Mouse (Mus musculus): ENCODE measurements around the gene Nsun7. TPM values are rescaled to one million over a fixed set of nuclear protein-coding genes. Genes with fewer than 3 reads are reported as not detected.

Gene Nsun7
- polyA plus RNA-seq (2015; fragmentation: Nextera tagmentation; extraction: Ambion mirVana): 2.1 and 2.6 TPM in 2 replicates

DNA sequence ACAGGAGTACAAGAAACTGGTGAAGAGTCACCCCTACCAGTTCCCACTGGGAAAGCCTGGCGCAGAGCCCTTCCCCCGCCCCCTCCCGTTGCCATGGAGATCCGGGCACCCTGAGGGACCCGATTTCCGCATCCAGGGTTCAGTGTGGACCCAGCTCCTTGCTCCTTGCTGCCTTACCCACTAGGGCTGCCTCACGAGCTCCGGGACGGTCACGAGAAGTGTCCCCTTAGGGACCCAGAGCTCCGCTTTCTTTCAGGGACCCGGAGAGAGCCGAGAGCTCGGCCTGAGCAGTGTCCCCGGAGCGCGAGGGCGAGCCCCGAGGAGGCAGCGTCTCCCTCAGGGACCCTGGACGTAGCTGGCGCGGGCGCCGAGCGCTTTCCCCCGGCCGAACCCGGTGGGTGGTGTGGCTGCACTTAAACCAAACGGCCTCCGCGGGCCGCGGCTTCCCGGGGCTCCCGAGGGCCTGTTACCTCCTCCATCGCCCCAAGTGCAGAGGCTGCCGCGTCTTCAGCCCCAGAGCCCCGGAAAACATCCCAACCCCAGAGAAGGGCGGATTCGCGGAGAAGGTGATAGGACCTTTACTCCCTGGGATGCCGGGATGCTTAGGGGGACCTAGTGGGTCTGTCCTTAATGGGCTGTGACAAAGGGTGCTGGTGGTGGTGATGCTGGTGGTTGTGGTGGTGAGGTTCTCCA is at the start of gene Nsun7:
Gene Nsun7, plus strand, starts transcription at position 142 of the 693 bp plus-strand sequence.
- no peaks in the 10 kb centered on the region for H3K9me3 ChIP-seq
- peak within 1 kb of the TSS; percentile 74 for H3K27ac ChIP-seq (replicated peaks)
- H3K36me3 ChIP-seq: no peaks in the 10 kb centered on the region
- peak within 1 kb of the TSS; percentile 64 for H3K4me3 ChIP-seq
- H3K9ac ChIP-seq: peak within 1 kb of the TSS; percentile 80
- H3K27me3 ChIP-seq: no peaks in the 10 kb centered on the region
- under 1% methylated on average over 44 of the region's 44 CpGs for WGBS
- H3K4me2 ChIP-seq: peak within 1 kb of the TSS; percentile 82
- ATAC-seq (ENCODE audit: low FRiP score, low read depth): peak; percentile 87
- H3K4me1 ChIP-seq (replicated peaks): peaks cover 3% of the 10 kb centered on the region

DNA sequence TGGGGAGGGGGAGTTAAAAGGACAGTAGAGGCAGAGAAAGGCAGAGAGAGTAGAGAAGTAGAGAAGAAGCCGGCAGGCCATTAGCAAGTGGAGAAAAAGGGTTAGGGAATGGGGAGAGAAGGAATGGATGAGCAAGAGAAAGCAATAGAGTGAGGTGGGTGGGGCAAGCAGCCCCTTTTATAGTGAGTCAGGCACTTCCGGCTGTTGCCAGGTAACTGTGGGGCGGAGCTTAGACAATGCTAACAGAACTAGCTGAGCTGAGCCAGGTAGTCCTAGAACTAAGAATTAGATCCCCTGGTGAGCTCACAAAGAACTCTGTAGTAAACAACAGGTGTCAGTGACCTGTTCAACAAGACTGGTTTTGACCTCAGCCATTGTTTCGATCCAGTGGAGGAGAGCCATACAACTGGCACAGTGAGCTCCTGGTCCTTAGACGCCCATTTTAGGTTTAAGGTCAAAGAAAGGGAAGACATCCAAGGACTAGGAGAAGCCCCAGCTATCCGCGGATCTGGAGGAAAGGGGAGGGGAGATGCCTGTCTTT is 45.2 kb upstream of the Nsun7 start:
- ATAC-seq (ENCODE audit: low FRiP score, low read depth): no peak
- 51% methylated on average over 7 of the region's 7 CpGs for WGBS
- H3K27ac ChIP-seq (replicated peaks): no peak overlapping the region
- no peaks in the 10 kb centered on the region for H3K36me3 ChIP-seq
- no peak overlapping the region for H3K9ac ChIP-seq
- no peaks in the 10 kb centered on the region for H3K9me3 ChIP-seq
- H3K4me3 ChIP-seq: no peak overlapping the region
- no peak overlapping the region for H3K4me2 ChIP-seq
- H3K27me3 ChIP-seq: no peaks in the 10 kb centered on the region
- H3K4me1 ChIP-seq (replicated peaks): peaks cover 9% of the 10 kb centered on the region

DNA sequence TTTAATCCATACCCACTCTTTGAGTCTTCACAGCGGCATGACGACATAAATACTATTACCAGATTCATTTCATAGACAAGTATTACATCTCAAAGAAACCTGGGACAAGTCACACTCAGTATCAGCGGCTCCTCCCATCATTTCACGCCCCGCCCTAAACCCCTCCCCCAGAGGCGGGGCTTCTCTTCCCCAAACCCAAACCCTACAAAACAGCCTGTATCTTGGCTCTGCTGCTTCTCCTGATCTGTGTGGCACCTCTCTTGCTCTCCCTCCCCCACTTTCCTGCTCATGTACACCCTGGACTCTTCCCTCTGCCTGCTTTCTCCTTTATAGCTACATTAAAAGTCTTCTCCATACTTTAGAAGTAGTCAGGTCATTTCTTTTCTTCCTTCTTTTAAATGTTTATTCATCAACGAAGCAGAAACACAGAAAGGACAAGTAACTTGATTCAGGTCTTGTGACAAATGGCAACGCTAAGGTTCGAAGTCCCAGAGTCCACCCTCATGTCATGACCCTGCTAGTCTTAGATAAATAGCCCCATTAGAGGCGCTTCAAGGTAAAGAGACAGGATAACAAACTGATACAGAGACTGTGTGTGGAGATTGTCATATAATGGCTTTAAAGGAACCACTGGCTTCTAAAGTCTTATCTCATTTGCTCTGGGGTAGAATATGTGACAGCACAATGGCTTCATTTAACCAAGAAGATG is 44.0 kb upstream of the Nsun7 start:
- Histone ChIP-seq H3K27me3 (no peaks in the 10 kb centered on the region), H3K36me3 (no peaks in the 10 kb centered on the region), H3K4me2 (no peak overlapping the region), H3K4me3 (no peak overlapping the region), H3K27ac (replicated peaks) (no peak overlapping the region), H3K9ac (no peak overlapping the region), H3K9me3 (no peaks in the 10 kb centered on the region), H3K4me1 (replicated peaks) (peaks cover 17% of the 10 kb centered on the region)
- no peak for ATAC-seq (ENCODE audit: low FRiP score, low read depth)
- 65% methylated on average over 10 of the region's 10 CpGs for WGBS

DNA sequence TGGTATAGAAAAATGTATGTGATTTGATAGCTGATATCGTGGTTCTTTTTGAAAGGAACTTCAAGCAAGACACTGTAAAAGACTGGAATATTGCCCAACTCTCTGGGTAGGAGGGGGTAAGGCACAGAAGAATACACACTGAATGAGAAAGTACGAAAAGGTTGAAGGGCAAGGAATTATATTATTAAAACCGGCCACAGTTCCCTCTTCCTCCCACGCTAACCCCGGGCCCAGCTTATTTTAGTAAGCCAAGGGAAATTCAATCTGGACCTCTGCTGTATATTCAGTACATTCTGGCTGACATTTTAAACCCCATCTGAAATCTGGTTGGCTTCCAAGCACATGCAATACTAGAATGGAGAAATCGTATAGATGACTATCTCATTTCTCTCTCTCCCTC is 40.0 kb upstream of the Nsun7 start:
- 60% methylated on average over 6 of the region's 6 CpGs for WGBS
- H3K4me2 ChIP-seq: no peak overlapping the region
- H3K4me1 ChIP-seq (replicated peaks): peaks cover 17% of the 10 kb centered on the region
- H3K9me3 ChIP-seq: no peaks in the 10 kb centered on the region
- H3K27ac ChIP-seq (replicated peaks): no peak overlapping the region
- no peak overlapping the region for H3K4me3 ChIP-seq
- no peaks in the 10 kb centered on the region for H3K27me3 ChIP-seq
- no peak for ATAC-seq (ENCODE audit: low FRiP score, low read depth)
- H3K36me3 ChIP-seq: no peaks in the 10 kb centered on the region
- H3K9ac ChIP-seq: no peak overlapping the region

DNA sequence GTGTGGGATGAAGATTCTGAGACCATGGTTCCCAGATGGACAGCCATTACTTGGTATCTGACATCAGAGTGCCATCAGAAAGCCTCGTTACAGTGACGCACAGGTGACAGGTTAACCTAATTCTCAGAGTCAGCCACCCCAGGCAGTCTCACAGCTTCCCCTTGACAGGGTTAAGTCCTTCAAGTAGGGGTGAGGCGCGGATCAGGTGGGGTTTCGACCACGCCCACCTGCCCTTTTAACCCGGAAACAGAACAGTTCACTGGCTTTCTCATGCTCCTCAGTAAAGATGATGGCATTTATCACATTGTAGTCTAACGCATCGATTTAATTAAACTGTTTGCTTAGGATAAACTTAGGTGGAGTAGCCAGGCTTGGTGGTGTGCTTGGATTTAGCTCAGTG is 39.1 kb upstream of the Nsun7 start:
- WGBS: 87% methylated on average over 9 of the region's 9 CpGs
- Histone ChIP-seq H3K4me3 (no peak overlapping the region), H3K4me2 (no peak overlapping the region), H3K36me3 (no peaks in the 10 kb centered on the region), H3K9me3 (no peaks in the 10 kb centered on the region), H3K27me3 (no peaks in the 10 kb centered on the region), H3K9ac (no peak overlapping the region), H3K4me1 (replicated peaks) (peaks cover 17% of the 10 kb centered on the region), H3K27ac (replicated peaks) (no peak overlapping the region)
- no peak for ATAC-seq (ENCODE audit: low FRiP score, low read depth)

DNA sequence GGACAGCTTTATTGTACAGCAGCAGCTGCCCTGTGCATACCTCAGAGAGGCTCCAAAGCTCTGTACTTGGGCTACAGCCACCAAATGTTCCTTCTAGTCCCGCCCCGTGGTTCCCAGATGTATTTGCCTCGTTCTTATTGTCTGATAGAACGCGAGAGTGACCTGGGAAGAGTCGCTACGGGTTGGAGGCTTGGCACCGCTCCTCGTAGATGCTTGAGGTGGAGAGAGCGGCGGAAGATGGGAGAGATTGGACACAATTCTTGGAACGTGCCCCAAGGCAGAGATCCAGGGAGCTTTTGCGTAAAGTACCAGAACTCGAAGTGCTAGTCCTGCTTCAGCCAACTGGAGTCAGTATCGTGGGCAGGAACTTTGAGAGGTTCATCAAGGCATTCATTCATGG is 36.8 kb upstream of the Nsun7 start:
- H3K27ac ChIP-seq (replicated peaks): no peak overlapping the region
- ATAC-seq (ENCODE audit: low FRiP score, low read depth): no peak
- WGBS: 94% methylated on average over 15 of the region's 15 CpGs

DNA sequence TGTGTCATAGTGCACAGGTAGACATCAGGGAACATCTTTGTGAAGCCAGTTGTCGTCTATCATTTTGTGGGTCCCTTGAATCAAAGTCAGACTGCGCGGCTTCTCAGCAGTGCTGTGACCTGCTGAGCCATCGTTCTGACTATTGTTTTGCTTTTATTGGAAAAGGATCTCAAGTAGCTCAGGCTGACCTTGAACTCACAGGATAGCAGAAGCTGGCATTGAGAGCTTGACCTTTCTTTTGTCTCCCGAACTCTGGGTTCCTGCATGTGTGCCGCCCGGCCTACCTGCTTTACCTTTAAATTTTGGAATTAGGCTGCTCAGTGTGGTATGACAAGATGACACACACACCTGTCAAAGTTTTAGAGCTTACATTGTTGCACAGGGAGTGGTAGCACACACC is 33.2 kb upstream of the Nsun7 start:
- Histone ChIP-seq H3K4me2 (no peak overlapping the region), H3K4me1 (replicated peaks) (no peaks in the 10 kb centered on the region), H3K27ac (replicated peaks) (no peak overlapping the region), H3K36me3 (no peaks in the 10 kb centered on the region), H3K9ac (no peak overlapping the region), H3K27me3 (no peaks in the 10 kb centered on the region), H3K4me3 (no peak overlapping the region), H3K9me3 (no peaks in the 10 kb centered on the region)
- ATAC-seq (ENCODE audit: low FRiP score, low read depth): no peak
- WGBS: 91% methylated on average over 7 of the region's 7 CpGs

More for the DNA sequence above, 36.8 kb upstream of the Nsun7 start:
- peaks cover 17% of the 10 kb centered on the region for H3K4me1 ChIP-seq (replicated peaks)
- H3K36me3 ChIP-seq: no peaks in the 10 kb centered on the region
- no peak overlapping the region for H3K4me3 ChIP-seq
- H3K27me3 ChIP-seq: no peaks in the 10 kb centered on the region
- no peak overlapping the region for H3K9ac ChIP-seq
- no peaks in the 10 kb centered on the region for H3K9me3 ChIP-seq
- no peak overlapping the region for H3K4me2 ChIP-seq

DNA sequence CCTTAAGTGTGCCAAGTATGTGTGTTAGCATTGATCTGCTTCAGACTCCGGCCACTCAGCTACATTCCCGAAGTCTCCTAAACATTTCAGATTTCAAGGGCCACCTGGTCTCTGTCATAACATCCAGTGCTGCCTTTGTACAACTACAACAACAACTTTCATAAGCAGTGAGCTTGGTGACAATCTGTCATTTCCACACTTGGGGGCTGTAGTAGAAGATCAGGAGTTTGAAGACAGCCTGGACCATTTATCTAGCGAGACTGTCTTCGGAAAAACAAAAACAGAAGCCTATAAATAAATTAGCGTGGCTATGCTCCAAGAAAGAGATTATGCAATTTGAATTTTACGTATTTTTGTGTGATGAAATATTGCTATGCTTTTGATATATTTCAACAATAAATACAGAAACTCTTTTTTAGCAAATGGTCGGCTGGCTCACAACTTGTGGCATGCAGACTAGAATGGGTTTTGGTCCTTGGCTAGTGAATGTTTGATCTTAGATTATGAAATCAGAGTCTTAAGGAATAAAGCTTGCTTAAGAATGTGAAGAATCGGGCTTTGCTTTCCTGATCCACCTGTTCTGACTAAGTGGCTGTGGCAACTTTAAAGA is 27.9 kb upstream of the Nsun7 start:
- no peak for ATAC-seq (ENCODE audit: low FRiP score, low read depth)
- Histone ChIP-seq H3K27ac (replicated peaks) (no peak overlapping the region), H3K36me3 (no peaks in the 10 kb centered on the region), H3K4me1 (replicated peaks) (no peaks in the 10 kb centered on the region), H3K4me2 (no peak overlapping the region), H3K4me3 (no peak overlapping the region), H3K9ac (no peak overlapping the region), H3K9me3 (no peaks in the 10 kb centered on the region), H3K27me3 (no peaks in the 10 kb centered on the region)
- 89% methylated on average over 8 of the region's 8 CpGs for WGBS

DNA sequence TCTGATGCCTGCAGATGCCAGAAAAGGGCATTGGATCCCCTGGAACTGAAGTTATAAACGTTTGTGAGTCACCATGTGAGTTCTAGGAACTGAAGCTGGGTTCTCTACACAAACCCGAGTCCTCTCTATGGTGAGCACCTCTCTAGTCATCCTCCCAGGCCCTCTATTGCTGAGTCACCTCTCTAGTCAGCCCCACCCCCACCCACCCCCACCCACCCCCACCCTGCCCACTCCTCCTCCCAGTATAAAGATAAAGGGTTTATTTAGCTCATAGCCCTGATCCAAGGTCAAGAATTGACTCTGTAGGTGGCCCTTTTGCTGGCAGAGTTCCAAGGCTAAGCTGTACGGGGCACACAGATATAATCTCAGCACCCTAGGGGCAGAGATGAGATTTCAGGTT is 27.2 kb upstream of the Nsun7 start:
- Histone ChIP-seq H3K9ac (no peak overlapping the region), H3K4me1 (replicated peaks) (no peaks in the 10 kb centered on the region), H3K27ac (replicated peaks) (no peak overlapping the region), H3K4me2 (no peak overlapping the region), H3K27me3 (no peaks in the 10 kb centered on the region), H3K9me3 (no peaks in the 10 kb centered on the region), H3K4me3 (no peak overlapping the region), H3K36me3 (no peaks in the 10 kb centered on the region)
- 47% methylated on average over 3 of the region's 3 CpGs for WGBS
- no peak for ATAC-seq (ENCODE audit: low FRiP score, low read depth)

DNA sequence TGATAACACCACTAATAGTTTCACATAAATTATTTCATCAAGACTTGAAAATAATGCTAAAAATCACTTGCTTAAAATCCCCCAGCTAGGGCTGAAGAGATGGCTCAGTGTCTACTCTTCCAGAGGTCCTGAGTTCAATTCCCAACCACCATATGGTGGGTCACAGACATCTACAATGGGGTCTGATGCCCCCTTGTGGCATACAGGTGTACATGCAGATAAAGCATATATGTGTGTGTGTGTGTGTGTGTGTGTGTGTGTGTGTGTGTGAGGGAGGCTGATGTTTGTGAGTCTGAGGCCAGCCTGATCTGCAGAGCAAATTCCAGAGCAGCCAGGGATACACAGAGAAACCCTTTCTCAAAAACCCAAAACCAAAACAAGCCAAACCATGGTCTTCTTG is 17.8 kb upstream of the Nsun7 start:
- Histone ChIP-seq H3K36me3 (no peaks in the 10 kb centered on the region), H3K4me1 (replicated peaks) (peaks cover 9% of the 10 kb centered on the region), H3K27me3 (no peaks in the 10 kb centered on the region), H3K9me3 (no peaks in the 10 kb centered on the region), H3K4me3 (no peak overlapping the region), H3K27ac (replicated peaks) (no peak overlapping the region), H3K4me2 (no peak overlapping the region), H3K9ac (no peak overlapping the region)
- ATAC-seq (ENCODE audit: low FRiP score, low read depth): no peak

DNA sequence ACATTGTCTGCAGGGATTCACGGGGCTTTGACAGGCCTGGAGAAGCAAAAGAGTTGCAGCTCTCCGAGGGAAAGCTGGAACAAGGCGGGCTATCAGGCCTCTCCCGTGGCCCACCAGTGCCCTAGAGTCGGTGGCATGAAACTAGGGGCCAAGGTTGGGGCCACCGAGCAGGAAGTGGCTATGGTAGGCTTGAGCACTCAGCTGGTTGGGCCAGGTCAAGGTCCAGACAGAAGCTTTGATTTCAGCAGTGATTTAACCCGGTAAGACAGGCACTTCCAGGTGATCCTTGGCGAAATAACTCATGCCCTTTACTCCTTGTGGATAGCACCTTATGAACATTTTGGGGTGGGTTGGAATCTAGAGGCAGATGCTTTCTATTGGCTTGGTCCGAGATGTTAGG is 16.2 kb upstream of the Nsun7 start:
- WGBS: 88% methylated on average over 9 of the region's 9 CpGs
- Histone ChIP-seq H3K9me3 (no peaks in the 10 kb centered on the region), H3K9ac (no peak overlapping the region), H3K4me2 (no peak overlapping the region), H3K36me3 (no peaks in the 10 kb centered on the region), H3K4me3 (no peak overlapping the region), H3K27me3 (no peaks in the 10 kb centered on the region), H3K27ac (replicated peaks) (no peak overlapping the region), H3K4me1 (replicated peaks) (peaks cover 9% of the 10 kb centered on the region)
- no peak for ATAC-seq (ENCODE audit: low FRiP score, low read depth)

DNA sequence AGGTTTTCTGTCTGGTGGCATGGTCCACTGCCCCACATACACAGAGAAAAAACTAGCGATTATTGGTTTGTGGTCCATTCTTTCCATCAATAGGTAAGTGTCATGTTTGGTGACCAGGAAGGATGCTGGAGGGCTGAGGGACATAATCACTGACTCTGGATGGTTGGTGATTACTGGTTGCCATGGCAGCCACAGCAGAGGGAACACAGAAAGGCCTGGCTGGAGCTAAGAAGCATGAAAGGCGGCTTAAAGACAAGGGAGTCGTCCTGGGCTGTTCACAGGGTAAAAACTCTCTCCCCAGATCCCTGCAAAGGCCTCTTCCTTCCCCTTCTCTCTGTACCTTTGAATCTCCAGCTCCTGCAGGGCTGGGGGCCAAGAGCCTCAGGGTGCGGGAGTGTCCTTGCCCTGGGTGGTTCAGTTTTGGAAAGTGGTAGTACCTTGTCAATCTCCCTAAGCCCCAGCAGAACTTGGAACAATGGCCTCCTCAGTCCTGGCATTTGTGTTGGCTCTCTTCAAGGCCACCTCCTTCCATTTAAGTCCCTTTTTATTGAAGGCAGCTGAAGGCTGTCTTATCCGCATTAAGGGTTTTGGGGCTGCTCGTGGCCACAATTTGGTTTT is 15.5 kb upstream of the Nsun7 start:
- H3K36me3 ChIP-seq: no peaks in the 10 kb centered on the region
- H3K9ac ChIP-seq: no peak overlapping the region
- H3K27me3 ChIP-seq: no peaks in the 10 kb centered on the region
- no peak overlapping the region for H3K4me3 ChIP-seq
- H3K4me1 ChIP-seq (replicated peaks): peaks cover 9% of the 10 kb centered on the region
- peak; percentile 66; the same call in 1 of the 2 replicates for ATAC-seq (ENCODE audit: low FRiP score, low read depth)
- H3K4me2 ChIP-seq: no peak overlapping the region
- WGBS: 40% methylated on average over 6 of the region's 6 CpGs
- H3K9me3 ChIP-seq: no peaks in the 10 kb centered on the region
- peak overlapping the region; percentile 26; the same call in 1 of the 2 replicates for H3K27ac ChIP-seq (replicated peaks)

Data from hindbrain, embryonic 15.5 days (tissue).